Mouse (Mus musculus): Measurements from ENCODE around the gene Sh3pxd2b. TPM values are rescaled to one million over a fixed set of nuclear protein-coding genes. Genes with fewer than 3 reads are reported as not detected.

The Sh3pxd2b gene
- total and polyA plus RNA-seq, 3 experiments, result 2.4 to 13.2 (median 6.7) TPM

GRCm38 (mm10) chr11:32339131-32339531 is 8.5 kb upstream of the Sh3pxd2b start:
- DNase-seq (ENCODE audit: extremely low read depth), result no peak
- H3K27ac ChIP-seq (ENCODE audit: insufficient read depth, low read depth), result no peak overlapping the region
- H3K9me3 ChIP-seq (replicated peaks; ENCODE audit: low read length), result peaks cover 11% of the 10 kb centered on the region
- H3K4me3 ChIP-seq (replicated peaks in 1 of 3; ENCODE audit: low read depth in 2 of 3, low read length in 2 of 3, poor library complexity in 1 of 3), result no peak overlapping the region
- dilution Hi-C loops (cut with MboI; ENCODE audit: extremely low pct_ligation_motif_present, extremely low pct_unique_long_range_greater_than_20kb, low sequenced_read_pairs), result no loop called here
- H3K4me1 ChIP-seq (ENCODE audit: control insufficient read depth in 1 of 2, insufficient read depth in 2 of 2), result no peaks in the 10 kb centered on the region; a peak in 1 of 4 replicates
- no peak overlapping the region for H3K9ac ChIP-seq (ENCODE audit: insufficient read depth, low read depth)
- H3K4me2 ChIP-seq (ENCODE audit: insufficient read depth, low read depth, poor library complexity, severe bottlenecking), result no peak overlapping the region
- no peaks in the 10 kb centered on the region for H3K79me2 ChIP-seq (replicated peaks; ENCODE audit: control insufficient read depth, extremely low read depth, insufficient read depth, poor library complexity, severe bottlenecking)
- in situ Hi-C loops (cut with MboI; ENCODE audit: low pct_ligation_motif_present, low pct_unique_long_range_greater_than_20kb, low sequenced_read_pairs), result no loop called here
- no peak for TF ChIP-seq USF2 (conservative IDR thresholded peaks at IDR 0.05; ENCODE audit: low read depth, low read length)
- TF ChIP-seq KAT2A (IDR thresholded peaks at IDR 0.05; ENCODE audit: insufficient replicate concordance, low read length), result no peak
- no peak for TF ChIP-seq JUN (IDR thresholded peaks at IDR 0.05; ENCODE audit: insufficient read depth, low read depth, low read length)
- no peak for TF ChIP-seq JUND (conservative IDR thresholded peaks at IDR 0.05; ENCODE audit: low read depth, low read length)
- no peaks in the 10 kb centered on the region for H3K36me3 ChIP-seq (replicated peaks in 1 of 2; ENCODE audit: control insufficient read depth in 1 of 2, insufficient read depth in 1 of 2, low read length in 1 of 2)
- peaks cover 18% of the 10 kb centered on the region for H3K27me3 ChIP-seq (replicated peaks)

- Histone ChIP-seq H3K9ac (ENCODE audit: insufficient read depth, low read depth) (no peak overlapping the region), H3K27ac (ENCODE audit: insufficient read depth, low read depth) (no peak overlapping the region), H3K4me3 (replicated peaks in 1 of 3; ENCODE audit: low read depth in 2 of 3, low read length in 2 of 3, poor library complexity in 1 of 3) (no peak overlapping the region), H3K79me2 (replicated peaks; ENCODE audit: control insufficient read depth, extremely low read depth, insufficient read depth, poor library complexity, severe bottlenecking) (no peaks in the 10 kb centered on the region), H3K36me3 (replicated peaks in 1 of 2; ENCODE audit: control insufficient read depth in 1 of 2, insufficient read depth in 1 of 2, low read length in 1 of 2) (no peaks in the 10 kb centered on the region), H3K4me2 (ENCODE audit: insufficient read depth, low read depth, poor library complexity, severe bottlenecking) (peak overlapping the region; percentile 6; the same call in 1 of the 2 replicates), H3K27me3 (replicated peaks) (peaks cover 33% of the 10 kb centered on the region), H3K9me3 (replicated peaks; ENCODE audit: low read length) (peaks cover 14% of the 10 kb centered on the region), H3K4me1 (ENCODE audit: control insufficient read depth in 1 of 2, insufficient read depth in 2 of 2) (no peaks in the 10 kb centered on the region; a peak in 1 of 4 replicates)
- dilution Hi-C loops (cut with MboI; ENCODE audit: extremely low pct_ligation_motif_present, extremely low pct_unique_long_range_greater_than_20kb, low sequenced_read_pairs) (no loop called here), in situ Hi-C loops (cut with MboI; ENCODE audit: low pct_ligation_motif_present, low pct_unique_long_range_greater_than_20kb, low sequenced_read_pairs) (no loop called here)
- TF ChIP-seq RAD21 (IDR thresholded peaks at IDR 0.05; ENCODE audit: low read depth, low read length) (peak; percentile 30), MAX (IDR thresholded peaks at IDR 0.05; ENCODE audit: low read length) (peak; percentile 24; the same call in 1 of the 2 replicates), CTCF (conservative IDR thresholded peaks at IDR 0.05 in 1 of 2, IDR thresholded peaks at IDR 0.05 in 1 of 2; ENCODE audit: low read depth in 2 of 2, low read length in 2 of 2) (peak; percentile 83 to 98), SMC3 (IDR thresholded peaks at IDR 0.05; ENCODE audit: low read depth, low read length) (peak; percentile 41; the same call in 1 of the 2 replicates), JUND (conservative IDR thresholded peaks at IDR 0.05; ENCODE audit: low read depth, low read length) (0 out of 2 replicates have a peak, but pooled peaks have one; percentile 22), JUN (IDR thresholded peaks at IDR 0.05; ENCODE audit: insufficient read depth, low read depth, low read length) (no peak)
- DNase-seq (ENCODE audit: extremely low read depth), result peak; percentile 54
Observed at GRCm38 (mm10) chr11:32340476-32341473, 6.8 kb upstream of the Sh3pxd2b start.

GRCm38 (mm10) chr11:32342770-32343191 is 4.8 kb upstream of the Sh3pxd2b start:
- Histone ChIP-seq H3K9me3 (replicated peaks; ENCODE audit: low read length) (peaks cover 4% of the 10 kb centered on the region), H3K27me3 (replicated peaks) (peaks cover 50% of the 10 kb centered on the region), H3K4me1 (ENCODE audit: control insufficient read depth in 1 of 2, insufficient read depth in 2 of 2) (peaks cover 0 to 13% of the 10 kb centered on the region in 2 experiments; a peak in 2 of 4 replicates), H3K79me2 (replicated peaks; ENCODE audit: control insufficient read depth, extremely low read depth, insufficient read depth, poor library complexity, severe bottlenecking) (no peaks in the 10 kb centered on the region), H3K4me3 (replicated peaks in 1 of 3; ENCODE audit: low read depth in 2 of 3, low read length in 2 of 3, poor library complexity in 1 of 3) (no peak overlapping the region), H3K27ac (ENCODE audit: insufficient read depth, low read depth) (no peak overlapping the region), H3K9ac (ENCODE audit: insufficient read depth, low read depth) (no peak overlapping the region), H3K36me3 (replicated peaks in 1 of 2; ENCODE audit: control insufficient read depth in 1 of 2, insufficient read depth in 1 of 2, low read length in 1 of 2) (no peaks in the 10 kb centered on the region), H3K4me2 (ENCODE audit: insufficient read depth, low read depth, poor library complexity, severe bottlenecking) (no peak overlapping the region)
- peak; percentile 72; the same call in 1 of the 2 replicates for TF ChIP-seq ZKSCAN1 (IDR thresholded peaks at IDR 0.05; ENCODE audit: borderline replicate concordance, low read depth, low read length)
- no peak for TF ChIP-seq MAZ (IDR thresholded peaks at IDR 0.05; ENCODE audit: low read depth, low read length)
- TF ChIP-seq CTCF (conservative IDR thresholded peaks at IDR 0.05 in 1 of 2, IDR thresholded peaks at IDR 0.05 in 1 of 2; ENCODE audit: low read depth in 2 of 2, low read length in 2 of 2), result peak; percentile 98 to 100
- no peak for TF ChIP-seq BHLHE40 (IDR thresholded peaks at IDR 0.05; ENCODE audit: low read depth, low read length)
- TF ChIP-seq USF1 (IDR thresholded peaks at IDR 0.05; ENCODE audit: low read depth, low read length), result no peak
- TF ChIP-seq SMC3 (IDR thresholded peaks at IDR 0.05; ENCODE audit: low read depth, low read length), result peak; percentile 80
- TF ChIP-seq RAD21 (IDR thresholded peaks at IDR 0.05; ENCODE audit: low read depth, low read length), result peak; percentile 59
- TF ChIP-seq NELFE (IDR thresholded peaks at IDR 0.05; ENCODE audit: low read depth, low read length), result peak; percentile 91; the same call in 1 of the 2 replicates
- dilution Hi-C loops (cut with MboI; ENCODE audit: extremely low pct_ligation_motif_present, extremely low pct_unique_long_range_greater_than_20kb, low sequenced_read_pairs) (no loop called here), in situ Hi-C loops (cut with MboI; ENCODE audit: low pct_ligation_motif_present, low pct_unique_long_range_greater_than_20kb, low sequenced_read_pairs) (no loop called here)
- peak; percentile 71 for DNase-seq (ENCODE audit: extremely low read depth)
